Mouse (Mus musculus): ENCODE results near the gene Nacc1. TPM values are rescaled to one million over a fixed set of nuclear protein-coding genes. Genes with fewer than 3 reads are reported as not detected.
"Not testable (repeated sequence)": the region's sequence is repeated elsewhere in the genome, so short reads cannot be mapped to it uniquely, and the experiment has no call there.

The Nacc1 gene
- total RNA-seq, 2 experiments from 2014 or later = 32.0 to 32.6 TPM

GRCm38 (mm10) chr8:84633841-84634584 lies 53.6 kb downstream of the Nacc1 start:
- no peak for DNase-seq (ENCODE audit: low spot score)
- intact Hi-C loops (cut with DNase I) = no loop called here

GRCm38 (mm10) chr8:84631813-84632212 lies 55.8 kb downstream of the Nacc1 start:
- DNase-seq (ENCODE audit: low spot score) = no peak
- intact Hi-C loops (cut with DNase I) = no loop called here

- DNase-seq (ENCODE audit: low spot score) = no peak
- intact Hi-C loops (cut with DNase I) = no loop called here
Measured at GRCm38 (mm10) chr8:84630145-84630544, 57.5 kb downstream of the Nacc1 start.

GRCm38 (mm10) chr8:84629586-84629985 lies 58.1 kb downstream of the Nacc1 start:
- DNase-seq (ENCODE audit: low spot score) = no peak
- intact Hi-C loops (cut with DNase I) = no loop called here

- intact Hi-C loops (cut with DNase I); DNase-seq (ENCODE audit: low spot score): not testable (repeated sequence)
Measured at GRCm38 (mm10) chr8:84623425-84623824, 64.2 kb downstream of the Nacc1 start.

GRCm38 (mm10) chr8:84621102-84621625 lies 66.5 kb downstream of the Nacc1 start:
- no peak for DNase-seq (ENCODE audit: low spot score)
- intact Hi-C loops (cut with DNase I) = no loop called here

Other genes starting within 250 kb of the Nacc1 start
- 10 to 100 TPM; 14.3 to 18.3 TPM for gene Ier2, start 25.0 kb downstream of the Nacc1 start, total RNA-seq (2021)
- gene Trmt1, start 1.6 kb downstream of the Nacc1 start, total RNA-seq (2021) = 10 to 100 TPM; 32.6 to 37.6 TPM
- 1 to 10 TPM; 4.2 to 4.5 TPM for gene Lyl1, start 13.6 kb upstream of the Nacc1 start, total RNA-seq (2021)
- gene G430095P16Rik, start 35.1 kb upstream of the Nacc1 start, total RNA-seq (2021) = under 1 TPM in 1 of 2 experiments, not detected in 1; 0.39 TPM
- 100 to 1,000 TPM; 287 to 311 TPM for gene Nfix, start 112.5 kb upstream of the Nacc1 start, total RNA-seq (2021)
- 10 to 100 TPM in 1 of 2 experiments, 1 to 10 TPM in 1; 9.6 to 10.3 TPM for gene Dand5, start 135.0 kb upstream of the Nacc1 start, total RNA-seq (2021)
- 10 to 100 TPM; 28.9 to 30.0 TPM for gene Gadd45gip1, start 143.7 kb upstream of the Nacc1 start, total RNA-seq (2021)
- 10 to 100 TPM; 80.8 to 81.1 TPM for gene Rad23a, start 152.8 kb upstream of the Nacc1 start, total RNA-seq (2021)
- gene Calr, start 159.1 kb upstream of the Nacc1 start, total RNA-seq (2021) = 100 to 1,000 TPM; 365 to 441 TPM
- gene Farsa, start 169.1 kb upstream of the Nacc1 start, total RNA-seq (2021) = 10 to 100 TPM; 24.7 to 25.5 TPM
- gene Syce2, start 184.2 kb upstream of the Nacc1 start, total RNA-seq (2021) = 1 to 10 TPM; 2.3 to 3.0 TPM
- 10 to 100 TPM; 63.1 to 68.2 TPM for gene Gcdh, start 206.1 kb upstream of the Nacc1 start, total RNA-seq (2021)
- not detected for gene Klf1, start 214.1 kb upstream of the Nacc1 start, total RNA-seq (2021)
- 1 to 10 TPM; 7.7 to 7.9 TPM for gene Dnase2a, start 220.7 kb upstream of the Nacc1 start, total RNA-seq (2021)
- under 1 TPM; 0.08 to 0.14 TPM for gene Mast1, start 249.5 kb upstream of the Nacc1 start, total RNA-seq (2021)